Mouse (Mus musculus): ENCODE measurements at regions not wholly inside any gene's neighbourhood (a gene's known extent, or its start where the extent isn't known, plus 50 kb on each side); places are given as distances from the start of the nearest gene placed in this dataset.

GRCm38 (mm10) chr14:105733013-105733728, 163.4 kb downstream of the Spry2 start:
- TF ChIP-seq CTCF (IDR thresholded peaks at IDR 0.05; ENCODE audit: borderline replicate concordance, extremely low read depth, insufficient read depth, insufficient read length) (no peak), POLR2A (IDR thresholded peaks at IDR 0.05; ENCODE audit: borderline replicate concordance, extremely low read depth, insufficient read depth, insufficient read length, poor library complexity, severe bottlenecking) (no peak)

All from brain, embryonic 14.5 days (tissue).